Mouse (Mus musculus) midbrain, embryonic 14.5 days (tissue): ENCODE data around the gene Fam229b. TPM values are rescaled to one million over a fixed set of nuclear protein-coding genes. Genes with fewer than 3 reads are reported as not detected.
A peak's percentile ranks its signal among the peaks of the same experiment; 100 is the strongest.

Experiments
- ATAC-seq: fragments of 200-750 bp; cut with Nextera tagmentation; 2 replicates; pipeline ENCODE4 v1.8.0; 2017; ENCODE audit warnings: moderate number of reproducible peaks, moderate library complexity; ENCODE audit not compliant: low FRiP score, low TSS enrichment
- DNase-seq: peaks from one replicate; pipeline ENCODE4 v3.0.0-alpha.2; 2015
- H3K27ac ChIP-seq: fragments of 300-500 bp; sonication (generic); replicated peaks from 2 replicates; pipeline ENCODE4 v1.5.1; 2014; ENCODE audit warnings: mild to moderate bottlenecking, low read depth, low read length, moderate library complexity
- H3K27me3 ChIP-seq: fragments of 300-500 bp; sonication (generic); 2 replicates; pipeline ENCODE4 v1.6.1; 2014; ENCODE audit warnings: low read length, control low read depth, mixed read lengths; ENCODE audit not compliant: control insufficient read depth, insufficient read depth
- H3K36me3 ChIP-seq: fragments of 300-500 bp; sonication (generic); 2 replicates; pipeline ENCODE4 v1.6.1; 2014; ENCODE audit warnings: low read length, control low read depth; ENCODE audit not compliant: control insufficient read depth, insufficient read depth
- H3K4me1 ChIP-seq: fragments of 300-500 bp; sonication (generic); 2 replicates; pipeline ENCODE4 v1.6.1; 2014; ENCODE audit warnings: mild to moderate bottlenecking, antibody characterized with exemption, low read length, control low read depth; ENCODE audit not compliant: control insufficient read depth, insufficient read depth
- H3K4me2 ChIP-seq: fragments of 300-500 bp; sonication (generic); 2 replicates; pipeline ENCODE4 v1.6.1; 2014; ENCODE audit warnings: mild to moderate bottlenecking, low read length, moderate library complexity
- H3K4me3 ChIP-seq: fragments of 300-500 bp; sonication (generic); replicated peaks from 2 replicates; pipeline ENCODE4 v1.5.1; 2014; ENCODE audit warnings: low read depth, low read length
- H3K9ac ChIP-seq: fragments of 300-500 bp; sonication (generic); replicated peaks from 2 replicates; pipeline ENCODE4 v1.6.1; 2014; ENCODE audit warnings: mild to moderate bottlenecking, low read length, moderate library complexity
- H3K9me3 ChIP-seq: fragments of 300-500 bp; sonication (generic); 2 replicates; pipeline ENCODE4 v1.6.1; 2016; ENCODE audit warnings: low read length, control low read depth, mixed read lengths; ENCODE audit not compliant: control insufficient read depth
- WGBS: fragments of 180-500 bp; shearing (Covaris S2); extraction: QIAGEN DNeasy Blood & Tissue Kit; methylation state at CpG from one replicate; pipeline ENCODE4 v1.1.7; 2014; 5-methylcytosine and 5-hydroxymethylcytosine counted together
- polyA plus RNA-seq: library from polyadenylated mRNA; unstranded; fragments of >200 nt; fragmentation: Nextera tagmentation; extraction: Ambion mirVana; gene quantifications from 2 replicates; pipeline ENCODE4 v1.2.1, GENCODE M21; 2014

The Fam229b gene
- 33.9 and 36.1 TPM in 2 replicates for polyA plus RNA-seq

DNA sequence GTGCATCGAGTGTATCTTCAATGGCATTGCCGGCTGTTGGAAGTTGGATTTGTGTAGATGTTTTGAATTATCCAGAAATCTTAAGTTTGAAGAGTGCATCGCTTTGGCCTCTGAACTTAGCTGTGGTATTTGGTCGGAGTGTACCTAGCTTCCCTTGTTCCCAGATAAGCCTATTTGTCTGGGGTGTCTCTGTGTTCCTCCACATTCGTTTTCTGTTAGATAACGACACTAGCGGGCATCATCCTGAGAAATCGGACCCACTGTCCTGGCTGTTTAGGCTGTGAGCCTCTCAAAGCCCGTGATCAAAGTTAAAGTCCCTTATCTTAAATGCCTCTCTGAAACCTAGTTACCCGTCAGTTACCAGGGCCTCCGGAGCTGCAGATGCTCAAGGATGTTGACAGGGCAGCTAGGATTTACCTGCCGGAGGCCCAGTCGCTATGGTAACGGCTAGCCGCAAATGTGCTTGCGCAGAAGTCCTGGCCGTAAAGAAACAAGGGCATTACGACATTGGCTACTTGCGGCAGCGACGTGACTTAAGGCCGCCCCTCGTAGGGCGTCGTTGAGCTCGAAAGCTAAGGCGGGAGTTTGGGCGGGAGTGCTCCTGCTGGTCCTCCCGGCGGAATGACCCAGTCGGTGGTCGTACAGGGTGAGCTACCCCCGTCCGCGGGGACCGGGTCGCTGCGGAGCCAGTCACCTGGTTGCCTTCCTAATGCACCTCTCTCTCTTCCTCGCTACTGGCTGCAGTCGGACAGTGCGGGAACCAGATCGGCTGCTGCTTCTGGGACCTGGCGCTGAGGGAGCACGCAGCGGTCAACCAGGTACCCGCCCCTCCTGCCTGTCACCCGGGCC lies at the start of gene Fam229b, which contains the start of gene Tube1:
Fam229b (minus strand) TSS at position 453 of the 849 bp plus-strand sequence.
Tube1 (plus strand) TSS at position 515 of the 849 bp plus-strand sequence.
- H3K4me1 ChIP-seq: no peaks in the 10 kb centered on the region; the same call in 1 of the 2 replicates
- ATAC-seq: peak; percentile 89
- H3K36me3 ChIP-seq: peaks cover 16% of the 10 kb centered on the region
- H3K4me3 ChIP-seq: peak within 1 kb of the TSS; percentile 69
- peak within 1 kb of the TSS; percentile 82 for H3K27ac ChIP-seq
- no peaks in the 10 kb centered on the region for H3K9me3 ChIP-seq
- peak; percentile 98 for DNase-seq
- peak within 1 kb of the TSS; percentile 67 for H3K9ac ChIP-seq
- no peaks in the 10 kb centered on the region for H3K27me3 ChIP-seq
- H3K4me2 ChIP-seq: peak within 1 kb of the TSS; percentile 73
- 4% methylated on average over 47 of the region's 47 CpGs for WGBS

DNA sequence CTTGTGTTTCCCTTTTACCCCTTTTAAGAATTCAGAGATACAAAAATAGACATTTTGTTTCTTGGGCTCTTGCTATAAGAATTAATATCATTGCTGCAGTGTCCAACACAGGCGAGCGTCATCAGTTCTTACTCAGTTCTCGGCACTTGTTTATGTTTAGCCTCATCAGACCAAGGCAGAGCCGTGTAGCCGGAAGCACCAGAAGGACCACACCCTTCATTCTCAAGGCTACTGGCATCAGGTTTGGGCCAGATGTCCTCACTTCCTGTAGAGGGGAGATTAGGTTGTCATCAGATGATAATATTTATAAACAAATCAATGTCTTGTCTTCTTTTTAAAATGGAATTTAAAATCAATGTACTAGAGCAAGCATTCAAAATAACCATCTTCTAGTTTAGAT lies 43.3 kb upstream of the Fam229b start:
- no peak for ATAC-seq
- Histone ChIP-seq H3K36me3 (no peaks in the 10 kb centered on the region), H3K4me3 (no peak overlapping the region), H3K27ac (no peak overlapping the region), H3K4me1 (peaks cover 15% of the 10 kb centered on the region), H3K4me2 (no peak overlapping the region), H3K27me3 (no peaks in the 10 kb centered on the region), H3K9me3 (no peaks in the 10 kb centered on the region), H3K9ac (no peak overlapping the region)
- WGBS: 95% methylated on average over 5 of the region's 5 CpGs
- no peak for DNase-seq

DNA sequence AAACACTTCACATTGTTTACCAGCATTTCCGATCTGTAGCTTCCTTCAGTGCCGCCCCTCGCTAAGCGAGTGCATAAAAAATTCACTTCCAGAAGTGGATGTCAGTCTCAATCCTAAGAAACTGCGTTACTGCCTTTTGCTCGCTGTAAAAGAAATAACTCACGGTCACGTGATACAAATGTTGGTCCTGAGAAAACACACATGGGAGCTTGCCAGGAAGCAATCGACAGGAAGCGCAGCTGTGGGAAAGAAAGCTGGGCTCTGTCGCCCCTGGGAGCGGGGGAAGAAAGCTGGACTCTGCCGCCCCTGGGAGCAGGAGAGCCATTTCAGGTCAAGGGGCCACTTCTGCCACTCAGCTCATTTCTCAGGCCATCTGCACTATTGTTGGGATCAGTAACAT lies 39.4 kb upstream of the Fam229b start:
- Histone ChIP-seq H3K4me3 (no peak overlapping the region), H3K36me3 (no peaks in the 10 kb centered on the region), H3K4me1 (peaks cover 25% of the 10 kb centered on the region), H3K27ac (peak overlapping the region; percentile 94), H3K4me2 (peak overlapping the region; percentile 32), H3K9me3 (no peaks in the 10 kb centered on the region), H3K27me3 (no peaks in the 10 kb centered on the region), H3K9ac (no peak overlapping the region)
- WGBS: 51% methylated on average over 13 of the region's 13 CpGs
- ATAC-seq (no peak), DNase-seq (peak; percentile 64)

DNA sequence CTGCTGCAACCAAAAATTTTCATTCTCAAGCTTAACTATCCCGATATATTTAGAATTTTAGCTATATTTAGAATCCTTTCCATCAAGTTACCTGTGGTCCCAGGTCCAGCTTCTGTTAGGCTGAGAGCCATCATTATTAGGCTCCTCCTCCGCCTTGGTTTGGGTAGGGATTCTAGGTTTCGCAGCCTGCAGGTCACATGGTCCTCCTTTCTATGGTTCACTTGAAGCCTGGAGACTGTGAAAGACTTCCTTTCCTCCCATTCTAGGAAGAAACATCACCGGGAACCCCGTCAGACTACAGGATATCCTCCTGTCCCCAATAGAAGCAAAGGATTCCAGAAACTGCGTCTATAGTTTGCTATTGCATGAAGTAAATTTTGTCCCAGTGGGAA lies 38.8 kb upstream of the Fam229b start:
- Histone ChIP-seq H3K27me3 (no peaks in the 10 kb centered on the region), H3K4me1 (peaks cover 25% of the 10 kb centered on the region), H3K9me3 (no peaks in the 10 kb centered on the region), H3K27ac (peak overlapping the region; percentile 94), H3K9ac (no peak overlapping the region), H3K4me3 (0 out of 2 replicates have a peak overlapping the region, but pooled peaks have one; percentile 37), H3K4me2 (peak overlapping the region; percentile 69), H3K36me3 (no peaks in the 10 kb centered on the region)
- DNase-seq: no peak
- WGBS: 75% methylated on average over 6 of the region's 6 CpGs
- no peak for ATAC-seq

DNA sequence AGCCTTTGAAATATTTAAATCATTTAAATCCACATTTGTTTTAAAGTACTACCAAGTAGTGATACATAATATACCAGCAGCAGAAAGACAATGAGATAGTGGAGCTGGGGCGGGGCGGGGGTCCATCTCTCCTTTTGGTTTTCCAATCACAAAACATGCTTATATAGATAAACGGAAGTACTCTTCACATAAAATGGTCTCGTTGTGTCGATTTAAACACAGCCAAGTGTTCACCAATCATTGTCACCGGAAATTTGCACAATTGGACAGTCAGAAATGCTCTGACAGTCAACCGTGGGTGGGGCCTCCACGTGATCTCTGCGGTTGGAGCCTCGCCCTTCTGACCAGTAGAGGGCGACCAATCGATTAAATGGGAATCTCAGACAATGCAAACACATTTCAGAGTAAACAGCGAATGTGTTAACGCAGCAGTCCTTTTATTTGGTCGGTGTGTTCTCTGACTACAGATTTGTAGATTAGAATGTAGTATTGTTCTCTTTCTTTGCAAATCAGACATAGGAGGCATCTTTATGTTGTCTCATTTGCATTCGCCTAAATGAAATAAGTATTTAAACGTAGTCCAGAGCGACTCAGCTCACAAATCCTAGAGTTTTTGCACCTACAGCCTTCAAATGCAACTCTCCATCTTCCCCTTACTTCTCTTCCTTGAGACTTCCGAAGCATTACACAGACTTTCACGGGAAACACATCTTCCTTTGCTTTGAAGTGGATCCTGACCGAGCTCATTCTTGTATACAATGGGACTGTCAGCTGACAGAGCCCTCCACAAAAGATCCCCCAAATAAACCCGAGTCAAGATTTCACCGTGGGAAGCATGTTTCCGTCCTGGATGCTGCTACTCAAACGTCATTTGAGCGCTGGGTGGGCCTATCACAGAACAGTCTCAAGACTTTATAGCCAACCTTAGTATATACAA lies 38.2 kb upstream of the Fam229b start:
- Histone ChIP-seq H3K4me3 (peak overlapping the region; percentile 37), H3K4me2 (peak overlapping the region; percentile 69), H3K9me3 (no peaks in the 10 kb centered on the region), H3K27me3 (no peaks in the 10 kb centered on the region), H3K36me3 (no peaks in the 10 kb centered on the region), H3K27ac (peak overlapping the region; percentile 94), H3K9ac (peak overlapping the region; percentile 59), H3K4me1 (peaks cover 25% of the 10 kb centered on the region)
- WGBS: 5% methylated on average over 26 of the region's 26 CpGs
- ATAC-seq: peak; percentile 85
- DNase-seq: peak; percentile 97

DNA sequence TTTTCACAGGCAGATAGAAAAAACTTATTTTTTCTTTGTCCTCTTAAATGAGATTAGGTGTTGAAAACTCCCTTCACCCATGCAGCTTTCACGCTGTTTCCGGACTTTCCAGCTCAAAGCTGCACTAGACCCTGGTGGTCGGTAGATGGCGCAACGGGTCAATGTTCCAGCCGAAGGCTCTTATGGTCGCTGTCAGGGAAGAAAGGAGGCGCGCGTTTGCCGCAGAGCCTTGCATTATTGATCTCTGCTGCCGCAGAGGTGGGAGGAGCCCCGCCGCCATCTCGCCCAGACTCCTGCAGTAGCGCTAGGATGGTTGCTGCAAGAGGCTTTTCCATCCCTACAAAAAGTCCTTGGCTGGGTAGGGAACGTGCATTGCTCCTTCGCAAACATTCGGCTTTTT lies 37.4 kb upstream of the Fam229b start:
- peaks cover 30% of the 10 kb centered on the region for H3K4me1 ChIP-seq
- H3K4me2 ChIP-seq: peak overlapping the region; percentile 69
- DNase-seq (peak; percentile 97), ATAC-seq (peak; percentile 92)
- no peaks in the 10 kb centered on the region for H3K36me3 ChIP-seq
- H3K9me3 ChIP-seq: no peaks in the 10 kb centered on the region
- H3K4me3 ChIP-seq: peak overlapping the region; percentile 37
- H3K27ac ChIP-seq: peak overlapping the region; percentile 94
- peak overlapping the region; percentile 59 for H3K9ac ChIP-seq
- under 1% methylated on average over 19 of the region's 19 CpGs for WGBS
- H3K27me3 ChIP-seq: no peaks in the 10 kb centered on the region

DNA sequence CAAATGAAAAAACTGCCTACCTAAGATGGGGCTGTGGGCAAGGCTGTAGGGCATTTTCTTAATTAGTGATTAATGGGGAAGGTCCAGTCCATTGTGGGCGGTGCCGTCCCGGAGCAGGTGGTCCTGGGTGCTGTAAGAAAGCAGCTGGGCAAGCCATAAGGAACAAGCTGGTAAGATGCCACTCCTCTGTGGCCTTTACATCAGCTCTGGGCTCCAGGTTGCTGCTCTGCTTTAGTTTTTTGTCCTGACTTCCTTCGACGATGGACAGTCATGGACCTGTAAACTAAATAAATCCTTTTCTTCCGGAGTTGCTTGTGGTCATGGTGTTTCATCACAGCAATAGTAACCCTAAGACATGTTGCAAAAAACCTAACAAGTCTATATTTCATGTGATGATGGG lies 37.0 kb upstream of the Fam229b start:
- DNase-seq: no peak

DNA sequence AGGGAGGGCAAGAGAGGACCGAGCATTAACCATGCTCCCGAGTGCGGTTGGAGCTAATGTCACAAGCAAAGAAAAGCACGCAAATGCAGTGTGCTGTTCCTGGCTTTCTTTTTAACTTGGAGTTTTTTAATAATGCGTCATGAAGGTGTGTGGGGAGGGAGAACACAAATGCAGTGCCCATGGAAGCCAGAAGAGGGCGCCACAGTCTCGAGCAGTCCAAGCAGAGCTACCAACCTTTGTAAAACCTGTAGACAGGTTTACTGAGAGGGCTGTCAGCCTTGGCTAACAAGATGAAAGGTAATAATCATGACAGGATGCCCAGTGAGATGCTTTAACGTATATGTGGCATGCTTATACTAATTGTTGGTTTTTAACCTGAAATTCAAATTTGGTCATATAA lies 36.5 kb upstream of the Fam229b start:
- peak overlapping the region; percentile 41 for H3K4me2 ChIP-seq
- H3K36me3 ChIP-seq: no peaks in the 10 kb centered on the region
- no peaks in the 10 kb centered on the region for H3K9me3 ChIP-seq
- 0 out of 2 replicates have a peak overlapping the region, but pooled peaks have one; percentile 17 for H3K9ac ChIP-seq
- peaks cover 40% of the 10 kb centered on the region for H3K4me1 ChIP-seq
- ATAC-seq (no peak; the same call in 1 of the 2 replicates), DNase-seq (peak; percentile 87)
- no peaks in the 10 kb centered on the region for H3K27me3 ChIP-seq
- H3K4me3 ChIP-seq: 0 out of 2 replicates have a peak overlapping the region, but pooled peaks have one; percentile 1
- WGBS: 7% methylated on average over 8 of the region's 8 CpGs
- H3K27ac ChIP-seq: no peak overlapping the region; the same call in 1 of the 2 replicates

More for the DNA sequence above, 37.0 kb upstream of the Fam229b start:
- WGBS: 16% methylated on average over 6 of the region's 6 CpGs
- Histone ChIP-seq H3K9ac (peak overlapping the region; percentile 17; the same call in 1 of the 2 replicates), H3K4me1 (peaks cover 35% of the 10 kb centered on the region), H3K9me3 (no peaks in the 10 kb centered on the region), H3K36me3 (no peaks in the 10 kb centered on the region), H3K4me3 (0 out of 2 replicates have a peak overlapping the region, but pooled peaks have one; percentile 1), H3K27ac (no peak overlapping the region; the same call in 1 of the 2 replicates), H3K4me2 (peak overlapping the region; percentile 41), H3K27me3 (no peaks in the 10 kb centered on the region)
- 0 out of 2 replicates have a peak, but pooled peaks have one; percentile 0 for ATAC-seq
